ENCODE assay signal across 18 mouse cellular contexts in genomic region chr13:45630518-45631290, GRCm38 (mm10).
DNase-seq lines count a peak whose midpoint lies in the region; ATAC-seq lines count a peak whose summit lies in the region.
"Had no signal": no experiment of that assay in that cellular context is flagged by ENCODE, and none has a peak within 500 bp of the region (broad histone marks: within the 10 kb centered on the region; RNA-seq: fewer than 3 reads in every experiment).

No protein-coding gene starts in this region.

- no peaks in the 10 kb centered on the region for H3K9me3 ChIP-seq in forebrain, embryonic 14.5 days (replicated peaks; ENCODE audit: control insufficient read depth, low read length)
- H3K9me3 ChIP-seq in forebrain, embryonic 13.5 days (replicated peaks) = no peaks in the 10 kb centered on the region
- H3K9me3 ChIP-seq: embryonic facial prominence, embryonic 10.5 days; heart, embryonic 13.5 days; hindbrain, embryonic 12.5 days had no signal

- H3K4me2 ChIP-seq in forebrain, embryonic 14.5 days (ENCODE audit: low read length) = no peak overlapping the region
- no peak overlapping the region for H3K4me2 ChIP-seq in forebrain, embryonic 13.5 days
- H3K4me2 ChIP-seq: heart, embryonic 13.5 days; hindbrain, embryonic 12.5 days had no signal

- 61% methylated on average over 12 of the region's 12 CpGs for WGBS in forebrain, embryonic 14.5 days
- WGBS in forebrain, embryonic 13.5 days = 67% methylated on average over 12 of the region's 12 CpGs

- H3K27me3 ChIP-seq in forebrain, embryonic 14.5 days (replicated peaks; ENCODE audit: control insufficient read depth, insufficient read depth, low read length) = no peaks in the 10 kb centered on the region
- no peaks in the 10 kb centered on the region for H3K27me3 ChIP-seq in forebrain, embryonic 13.5 days
- H3K27me3 ChIP-seq: heart, embryonic 13.5 days; hindbrain, embryonic 12.5 days had no signal

- no peaks in the 10 kb centered on the region; the same call in 1 of the 2 replicates for H3K4me1 ChIP-seq in forebrain, embryonic 14.5 days (ENCODE audit: control insufficient read depth, insufficient read depth, low read length)
- H3K4me1 ChIP-seq in forebrain, embryonic 13.5 days = peaks cover 12% of the 10 kb centered on the region
- H3K4me1 ChIP-seq: embryonic facial prominence, embryonic 10.5 days; hindbrain, embryonic 12.5 days had no signal

- no peak overlapping the region for H3K9ac ChIP-seq in forebrain, embryonic 14.5 days (ENCODE audit: low read length)
- H3K9ac ChIP-seq in forebrain, embryonic 13.5 days = no peak overlapping the region
- H3K9ac ChIP-seq: heart, embryonic 13.5 days; hindbrain, embryonic 12.5 days had no signal

- H3K4me3 ChIP-seq in forebrain, embryonic 14.5 days (ENCODE audit: low read depth, low read length) = no peak overlapping the region
- no peak overlapping the region for H3K4me3 ChIP-seq in forebrain, embryonic 13.5 days
- H3K4me3 ChIP-seq: embryonic facial prominence, embryonic 10.5 days; gastrocnemius, adult 2 months; heart, embryonic 13.5 days; hindbrain, embryonic 12.5 days had no signal

- no peaks in the 10 kb centered on the region for H3K36me3 ChIP-seq in forebrain, embryonic 14.5 days (ENCODE audit: control insufficient read depth, insufficient read depth, low read length)
- H3K36me3 ChIP-seq in forebrain, embryonic 13.5 days (ENCODE audit: poor library complexity, severe bottlenecking) = no peaks in the 10 kb centered on the region
- H3K36me3 ChIP-seq: embryonic facial prominence, embryonic 10.5 days; heart, embryonic 13.5 days; hindbrain, embryonic 12.5 days had no signal

- intact Hi-C loops in heart, postnatal 10 days (cut with DNase I) = loop anchor here (2.0 to 5.0 kb wide), 2 partner anchors 16 to 337 kb away; partner anchors contain the start of gene Atxn1

- no peak overlapping the region for H3K27ac ChIP-seq in forebrain, embryonic 14.5 days (ENCODE audit: low read depth, low read length)
- H3K27ac ChIP-seq in forebrain, embryonic 13.5 days = no peak overlapping the region
- H3K27ac ChIP-seq: embryonic facial prominence, embryonic 10.5 days; gastrocnemius, adult 2 months; heart, embryonic 13.5 days; hindbrain, embryonic 12.5 days had no signal

- no peak for ATAC-seq in forebrain, embryonic 14.5 days
- no peak for ATAC-seq in forebrain, embryonic 13.5 days
- ATAC-seq: hindbrain, embryonic 16.5 days; inflammation-experienced regulatory T-cells, adult 6 months had no signal

- peak; percentile 59 for DNase-seq in forebrain, embryonic 14.5 days (ENCODE audit: low spot score)
- DNase-seq in heart, adult 11 months = peak; percentile 90
- no peak for DNase-seq in heart, postnatal 10 days
- peak; percentile 31 for DNase-seq in lung, postnatal 36 days
- no peak for DNase-seq in lung, postnatal 10 days
- no peak for DNase-seq in kidney, adult 9 months
- DNase-seq: adrenal gland, postnatal 10 days; cerebellum, adult 11-12 months; cerebellum, adult 9-11 months; gastrocnemius, adult 2 months; gastrocnemius, postnatal 25 days; heart, postnatal 4 days had no signal

Comparison
In these comparisons a context has a peak if more than half of its experiments do, and no peak if none do; other contexts are left out.
1. DNase-seq: peak in forebrain, embryonic 14.5 days (single experiment), heart, adult 11 months (single experiment) and lung, postnatal 36 days (single experiment); none in heart, postnatal 10 days (0 of 2), lung, postnatal 10 days (single experiment) and kidney, adult 9 months (single experiment).